Comparison of ENCODE assay signal across 1 mouse cellular context in genomic region chr10:123201981-123202758, GRCm38 (mm10).
TF ChIP-seq lines count a peak whose summit lies in the region.

No protein-coding gene starts in this region.

TF ChIP-seq in MEL, 35 proteins besides CTCF, POLR2A, EP300 and RAD21 (continued from another document):
- TF ChIP-seq ZNF384 (IDR thresholded peaks at IDR 0.05; ENCODE audit: low read depth, low read length) (peak; percentile 74), MYC (IDR thresholded peaks at IDR 0.05; ENCODE audit: low read depth, low read length) (0 out of 2 replicates have a peak, but pooled peaks have one; percentile 12), MXI1 (IDR thresholded peaks at IDR 0.05; ENCODE audit: low read depth, low read length) (peak; percentile 22; the same call in 1 of the 2 replicates), POLR2AphosphoS2 (IDR thresholded peaks at IDR 0.05; ENCODE audit: low read length) (no peak), TCF12 (IDR thresholded peaks at IDR 0.05; ENCODE audit: low read depth, low read length) (peak; percentile 78), MEF2A (IDR thresholded peaks at IDR 0.05; ENCODE audit: extremely low read depth, insufficient replicate concordance, low read depth, low read length, poor library complexity, severe bottlenecking) (0 out of 2 replicates have a peak, but pooled peaks have one; percentile 8), ELF1 (IDR thresholded peaks at IDR 0.05; ENCODE audit: low read depth, low read length) (no peak), TAL1 (IDR thresholded peaks at IDR 0.05; ENCODE audit: low read length) (no peak)
